Mouse (Mus musculus): ENCODE data around the gene Otogl. TPM values are rescaled to one million over a fixed set of nuclear protein-coding genes. Genes with fewer than 3 reads are reported as not detected.

Otogl gene
- polyA plus RNA-seq, 1 experiment from 2014 or later: 0.03 TPM

- H3K9ac ChIP-seq (replicated peaks; ENCODE audit: low read depth, low read length): no peak overlapping the region
- no peaks in the 10 kb centered on the region for H3K36me3 ChIP-seq (ENCODE audit: control insufficient read depth, insufficient read depth)
- no peaks in the 10 kb centered on the region for H3K4me1 ChIP-seq (replicated peaks; ENCODE audit: control insufficient read depth, insufficient read depth, low read length)
- no peak overlapping the region for H3K27ac ChIP-seq (ENCODE audit: low read length)
- H3K4me2 ChIP-seq (ENCODE audit: low read length): no peak overlapping the region
- H3K27me3 ChIP-seq (replicated peaks; ENCODE audit: control insufficient read depth, insufficient read depth, low read length): no peaks in the 10 kb centered on the region
- 11% methylated on average over 7 of the region's 7 CpGs for WGBS
- no peak overlapping the region for H3K4me3 ChIP-seq (replicated peaks; ENCODE audit: low read length)
- H3K9me3 ChIP-seq (ENCODE audit: control insufficient read depth, low read length): no peaks in the 10 kb centered on the region
- peak; percentile 93 for ATAC-seq
Observed at GRCm38 (mm10) chr10:107799671-107800353, 112.1 kb downstream of the Otogl start.

DNA sequence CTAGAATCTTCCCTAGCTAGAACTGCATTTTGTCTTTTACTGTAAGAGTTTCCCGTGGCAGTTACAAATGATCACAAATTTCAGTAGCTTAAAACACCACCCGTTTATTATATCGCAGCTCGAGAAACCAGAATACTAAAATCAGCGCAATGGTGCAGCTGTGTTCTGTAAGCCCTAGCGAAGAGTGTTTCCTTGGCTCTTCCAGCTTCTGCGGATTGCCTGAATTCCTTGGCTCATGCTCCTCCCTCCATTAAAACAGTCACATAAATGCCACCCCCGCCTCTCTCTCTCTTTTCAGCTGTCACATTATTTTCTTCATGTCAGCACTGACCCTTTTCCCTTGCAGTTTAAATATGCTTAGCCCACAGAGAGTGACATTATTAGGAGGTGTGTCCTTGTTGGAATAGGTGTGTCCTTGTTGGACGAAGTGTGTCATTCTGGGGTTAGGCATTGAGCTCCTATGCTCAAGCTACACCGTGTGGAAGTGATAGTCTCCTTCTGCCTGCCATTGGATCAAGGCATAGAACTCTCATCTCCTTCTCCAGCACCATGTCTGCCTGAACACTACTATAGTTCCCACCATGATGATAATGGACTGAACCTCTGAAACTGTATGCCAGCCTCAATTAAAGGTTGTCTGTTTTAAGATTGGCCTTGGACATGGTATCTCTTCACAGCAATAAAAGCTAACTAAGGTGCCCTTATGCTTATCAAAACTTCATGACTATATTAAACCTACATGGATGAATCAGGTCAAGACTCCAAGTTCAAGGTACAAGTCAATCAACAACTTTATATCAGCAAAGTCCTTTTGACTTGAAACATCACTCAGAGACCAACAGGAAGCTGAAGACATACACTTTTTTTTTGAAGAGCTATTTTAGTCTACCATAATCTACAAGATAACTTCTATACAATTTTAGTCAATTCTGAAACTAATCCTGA, 116.8 kb downstream of the Otogl start:
- Histone ChIP-seq H3K4me2 (ENCODE audit: low read length) (no peak overlapping the region), H3K9ac (replicated peaks; ENCODE audit: low read depth, low read length) (no peak overlapping the region), H3K27me3 (replicated peaks; ENCODE audit: control insufficient read depth, insufficient read depth, low read length) (no peaks in the 10 kb centered on the region), H3K36me3 (ENCODE audit: control insufficient read depth, insufficient read depth) (no peaks in the 10 kb centered on the region), H3K4me3 (replicated peaks; ENCODE audit: low read length) (no peak overlapping the region), H3K9me3 (ENCODE audit: control insufficient read depth, low read length) (no peaks in the 10 kb centered on the region), H3K27ac (ENCODE audit: low read length) (no peak overlapping the region), H3K4me1 (replicated peaks; ENCODE audit: control insufficient read depth, insufficient read depth, low read length) (no peaks in the 10 kb centered on the region)
- 72% methylated on average over 10 of the region's 10 CpGs for WGBS
- ATAC-seq: no peak

- H3K4me3 ChIP-seq (replicated peaks; ENCODE audit: low read length): no peak overlapping the region
- no peak for ATAC-seq
- H3K9ac ChIP-seq (replicated peaks; ENCODE audit: low read depth, low read length): no peak overlapping the region
- no peak overlapping the region for H3K4me2 ChIP-seq (ENCODE audit: low read length)
- 85% methylated on average over 3 of the region's 3 CpGs for WGBS
- H3K27me3 ChIP-seq (replicated peaks; ENCODE audit: control insufficient read depth, insufficient read depth, low read length): no peaks in the 10 kb centered on the region
- H3K9me3 ChIP-seq (ENCODE audit: control insufficient read depth, low read length): no peaks in the 10 kb centered on the region
- no peaks in the 10 kb centered on the region for H3K36me3 ChIP-seq (ENCODE audit: control insufficient read depth, insufficient read depth)
- no peak overlapping the region for H3K27ac ChIP-seq (ENCODE audit: low read length)
- no peaks in the 10 kb centered on the region for H3K4me1 ChIP-seq (replicated peaks; ENCODE audit: control insufficient read depth, insufficient read depth, low read length)
Observed at GRCm38 (mm10) chr10:107792491-107792890, 119.4 kb downstream of the Otogl start.

DNA sequence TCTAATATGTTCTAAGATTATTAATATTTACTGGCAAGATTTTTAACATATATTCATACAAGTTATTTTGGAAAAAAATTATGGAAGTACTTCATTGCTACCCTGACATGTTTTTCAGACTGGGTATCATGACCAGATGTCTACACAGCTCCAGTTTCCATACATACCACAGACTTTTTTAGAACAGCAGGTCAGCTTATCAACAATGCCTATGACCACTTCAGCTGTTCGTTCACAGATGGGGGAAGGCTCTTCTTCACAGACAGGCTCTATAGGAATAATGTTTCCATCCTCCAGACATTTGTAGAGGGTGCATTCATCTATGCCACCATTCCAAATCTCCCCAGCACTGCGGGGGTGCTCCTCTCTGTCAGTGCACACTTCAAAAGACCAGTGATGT, 132.4 kb downstream of the Otogl start:
- Histone ChIP-seq H3K36me3 (ENCODE audit: control insufficient read depth, insufficient read depth) (no peaks in the 10 kb centered on the region), H3K4me3 (replicated peaks; ENCODE audit: low read length) (no peak overlapping the region), H3K27me3 (replicated peaks; ENCODE audit: control insufficient read depth, insufficient read depth, low read length) (no peaks in the 10 kb centered on the region), H3K27ac (ENCODE audit: low read length) (no peak overlapping the region), H3K4me2 (ENCODE audit: low read length) (no peak overlapping the region), H3K9ac (replicated peaks; ENCODE audit: low read depth, low read length) (no peak overlapping the region), H3K9me3 (ENCODE audit: control insufficient read depth, low read length) (no peaks in the 10 kb centered on the region), H3K4me1 (replicated peaks; ENCODE audit: control insufficient read depth, insufficient read depth, low read length) (no peaks in the 10 kb centered on the region)
- WGBS: 80% methylated on average over 2 of the region's 2 CpGs
- ATAC-seq: no peak

GRCm38 (mm10) chr10:107759624-107760023, 152.3 kb downstream of the Otogl start:
- Histone ChIP-seq H3K4me2 (ENCODE audit: low read length) (no peak overlapping the region), H3K4me1 (replicated peaks; ENCODE audit: control insufficient read depth, insufficient read depth, low read length) (no peaks in the 10 kb centered on the region), H3K27ac (ENCODE audit: low read length) (no peak overlapping the region), H3K27me3 (replicated peaks; ENCODE audit: control insufficient read depth, insufficient read depth, low read length) (no peaks in the 10 kb centered on the region), H3K9ac (replicated peaks; ENCODE audit: low read depth, low read length) (no peak overlapping the region), H3K9me3 (ENCODE audit: control insufficient read depth, low read length) (no peaks in the 10 kb centered on the region), H3K36me3 (ENCODE audit: control insufficient read depth, insufficient read depth) (no peaks in the 10 kb centered on the region), H3K4me3 (replicated peaks; ENCODE audit: low read length) (no peak overlapping the region)
- ATAC-seq: peak; percentile 78
- 53% methylated on average over 1 of the region's 1 CpGs for WGBS

GRCm38 (mm10) chr10:107753471-107753870, 158.5 kb downstream of the Otogl start:
- Histone ChIP-seq H3K9me3 (ENCODE audit: control insufficient read depth, low read length) (no peaks in the 10 kb centered on the region), H3K27me3 (replicated peaks; ENCODE audit: control insufficient read depth, insufficient read depth, low read length) (no peaks in the 10 kb centered on the region), H3K4me1 (replicated peaks; ENCODE audit: control insufficient read depth, insufficient read depth, low read length) (peaks cover 10% of the 10 kb centered on the region), H3K4me3 (replicated peaks; ENCODE audit: low read length) (no peak overlapping the region), H3K27ac (ENCODE audit: low read length) (no peak overlapping the region), H3K36me3 (ENCODE audit: control insufficient read depth, insufficient read depth) (no peaks in the 10 kb centered on the region), H3K4me2 (ENCODE audit: low read length) (no peak overlapping the region), H3K9ac (replicated peaks; ENCODE audit: low read depth, low read length) (no peak overlapping the region)
- ATAC-seq: no peak
- 96% methylated on average over 3 of the region's 3 CpGs for WGBS

- Histone ChIP-seq H3K4me2 (ENCODE audit: low read length) (peak overlapping the region; percentile 47), H3K27ac (ENCODE audit: low read length) (no peak overlapping the region), H3K9ac (replicated peaks; ENCODE audit: low read depth, low read length) (no peak overlapping the region; the same call in 1 of the 2 replicates), H3K4me3 (replicated peaks; ENCODE audit: low read length) (peak overlapping the region; percentile 21), H3K27me3 (replicated peaks; ENCODE audit: control insufficient read depth, insufficient read depth, low read length) (no peaks in the 10 kb centered on the region), H3K36me3 (ENCODE audit: control insufficient read depth, insufficient read depth) (no peaks in the 10 kb centered on the region), H3K9me3 (ENCODE audit: control insufficient read depth, low read length) (no peaks in the 10 kb centered on the region), H3K4me1 (replicated peaks; ENCODE audit: control insufficient read depth, insufficient read depth, low read length) (peaks cover 10% of the 10 kb centered on the region)
- WGBS: 20% methylated on average over 15 of the region's 15 CpGs
- ATAC-seq: peak; percentile 92
Observed at GRCm38 (mm10) chr10:107752351-107753143, 159.4 kb downstream of the Otogl start.

DNA sequence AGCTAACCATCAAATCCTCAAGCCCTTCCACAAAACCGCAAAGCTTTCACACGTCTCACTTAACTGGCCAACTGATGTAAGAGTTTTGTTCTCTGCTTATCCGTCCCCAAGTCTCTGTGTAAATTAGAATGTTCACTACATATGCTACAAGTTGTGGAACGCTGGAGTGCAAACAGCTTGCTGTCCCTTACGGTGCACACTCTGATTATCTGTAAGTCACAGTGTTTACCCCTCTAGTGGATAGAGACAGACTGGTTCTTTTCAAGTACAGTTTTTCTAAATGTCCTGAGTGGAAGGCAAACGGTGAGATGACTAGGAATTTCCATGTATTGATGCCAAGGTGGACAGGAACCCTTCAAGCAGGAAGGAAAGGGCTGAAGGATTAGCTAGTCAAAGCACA, 160.0 kb downstream of the Otogl start:
- Histone ChIP-seq H3K4me3 (replicated peaks; ENCODE audit: low read length) (peak overlapping the region; percentile 21), H3K36me3 (ENCODE audit: control insufficient read depth, insufficient read depth) (no peaks in the 10 kb centered on the region), H3K9ac (replicated peaks; ENCODE audit: low read depth, low read length) (no peak overlapping the region), H3K9me3 (ENCODE audit: control insufficient read depth, low read length) (no peaks in the 10 kb centered on the region), H3K4me2 (ENCODE audit: low read length) (peak overlapping the region; percentile 47), H3K4me1 (replicated peaks; ENCODE audit: control insufficient read depth, insufficient read depth, low read length) (peaks cover 10% of the 10 kb centered on the region), H3K27me3 (replicated peaks; ENCODE audit: control insufficient read depth, insufficient read depth, low read length) (no peaks in the 10 kb centered on the region), H3K27ac (ENCODE audit: low read length) (no peak overlapping the region)
- WGBS: 18% methylated on average over 6 of the region's 6 CpGs
- peak; percentile 43 for ATAC-seq

DNA sequence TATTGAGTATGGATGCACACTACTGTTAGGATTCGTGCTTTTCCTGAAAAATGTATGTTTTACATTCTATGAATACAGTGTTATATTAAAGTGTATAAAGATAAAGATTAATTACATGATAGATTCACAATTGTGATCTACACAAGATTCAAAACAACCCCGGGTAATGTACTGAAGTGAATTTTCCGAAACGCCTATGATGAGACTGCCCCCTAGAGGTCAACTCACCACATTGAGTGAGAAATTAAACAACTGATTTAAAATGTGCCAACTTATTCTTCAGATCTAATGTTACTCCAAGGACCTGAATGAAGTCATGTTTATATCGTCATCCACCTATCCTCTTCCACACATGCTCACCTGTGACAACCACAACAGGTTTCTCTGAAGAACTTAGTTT, 164.4 kb downstream of the Otogl start:
- Histone ChIP-seq H3K4me3 (replicated peaks; ENCODE audit: low read length) (no peak overlapping the region), H3K36me3 (ENCODE audit: control insufficient read depth, insufficient read depth) (no peaks in the 10 kb centered on the region), H3K27me3 (replicated peaks; ENCODE audit: control insufficient read depth, insufficient read depth, low read length) (no peaks in the 10 kb centered on the region), H3K9me3 (ENCODE audit: control insufficient read depth, low read length) (no peaks in the 10 kb centered on the region), H3K27ac (ENCODE audit: low read length) (no peak overlapping the region), H3K9ac (replicated peaks; ENCODE audit: low read depth, low read length) (no peak overlapping the region), H3K4me1 (replicated peaks; ENCODE audit: control insufficient read depth, insufficient read depth, low read length) (peaks cover 8% of the 10 kb centered on the region), H3K4me2 (ENCODE audit: low read length) (no peak overlapping the region)
- ATAC-seq: peak; percentile 18; the same call in 1 of the 2 replicates
- 19% methylated on average over 5 of the region's 5 CpGs for WGBS

Measured in forebrain, embryonic 16.5 days (tissue).